In genomic region chr8:84023631-84024030, GRCm38 (mm10) we compare ENCODE assay signal across 10 mouse cellular contexts. TPM values are rescaled to one million over a fixed set of nuclear protein-coding genes. Genes with fewer than 3 reads are reported as not detected.
DNase-seq lines count a peak whose midpoint lies in the region; ATAC-seq and TF ChIP-seq lines count a peak whose summit lies in the region.
"Had no signal": no experiment of that assay in that cellular context is flagged by ENCODE, and none has a peak within 500 bp of the region (broad histone marks: within the 10 kb centered on the region; RNA-seq: fewer than 3 reads in every experiment).

No protein-coding gene starts in this region.

- H3K4me3 ChIP-seq in heart, embryonic 16.5 days (ENCODE audit: low read length), result no peak overlapping the region
- no peak overlapping the region for H3K4me3 ChIP-seq in intestine, embryonic 16.5 days (ENCODE audit: low read length)
- H3K4me3 ChIP-seq in thymus, adult 2 months (ENCODE audit: control insufficient read depth, insufficient read depth, low read length), result no peak overlapping the region
- H3K4me3 ChIP-seq: forebrain, embryonic 13.5 days had no signal

- 28% methylated on average over 1 of the region's 1 CpGs for WGBS in heart, embryonic 16.5 days
- WGBS in intestine, embryonic 16.5 days, result 38% methylated on average over 1 of the region's 1 CpGs
- 87% methylated on average over 1 of the region's 1 CpGs for WGBS in thymus, adult 2 months

- TF ChIP-seq POLR2A in thymus, adult 2 months (IDR thresholded peaks at IDR 0.05; ENCODE audit: control insufficient read depth, extremely low read depth, insufficient read depth, low read length, poor library complexity), result no peak

- TF ChIP-seq CTCF in thymus, adult 2 months (IDR thresholded peaks at IDR 0.05; ENCODE audit: borderline replicate concordance, control insufficient read depth, extremely low read depth, insufficient read depth, low read length, poor library complexity), result no peak

- H3K9ac ChIP-seq in heart, embryonic 16.5 days (ENCODE audit: low read length), result 0 out of 2 replicates have a peak overlapping the region, but pooled peaks have one; percentile 18
- H3K9ac ChIP-seq in intestine, embryonic 16.5 days (ENCODE audit: low read depth, low read length), result no peak overlapping the region
- H3K9ac ChIP-seq: forebrain, embryonic 13.5 days had no signal

- peak overlapping the region; percentile 41; the same call in 1 of the 2 replicates for H3K4me2 ChIP-seq in heart, embryonic 16.5 days (ENCODE audit: low read depth, low read length)
- peak overlapping the region; percentile 29; the same call in 1 of the 2 replicates for H3K4me2 ChIP-seq in intestine, embryonic 16.5 days (ENCODE audit: low read depth, low read length)
- H3K4me2 ChIP-seq: forebrain, embryonic 13.5 days had no signal

- DNase-seq in heart, adult 11 months, result no peak
- peak; percentile 86 to 92 for DNase-seq in kidney, adult 8-10 months
- peak; percentile 79 to 88 for DNase-seq in kidney, postnatal 36 days
- no peak for DNase-seq in c-Kit-positive CD71-positive TER-119-positive erythroid progenitor cells, embryonic 14.5 days (ENCODE audit: low spot score)
- no peak for DNase-seq in thymus, adult 2 months

- no peak for ATAC-seq in heart, embryonic 16.5 days (replicated peaks; ENCODE audit: extremely low read depth, insufficient read depth, low FRiP score)
- ATAC-seq in intestine, embryonic 16.5 days, result peak; percentile 28; the same call in 1 of the 2 replicates
- ATAC-seq: CD4-positive, CD25-positive, alpha-beta regulatory T cell, adult 4 months; forebrain, embryonic 13.5 days had no signal

- no peaks in the 10 kb centered on the region for H3K9me3 ChIP-seq in heart, embryonic 16.5 days (replicated peaks; ENCODE audit: control insufficient read depth, low read length)
- no peaks in the 10 kb centered on the region for H3K9me3 ChIP-seq in intestine, embryonic 16.5 days (ENCODE audit: control insufficient read depth, low read length)
- H3K9me3 ChIP-seq: forebrain, embryonic 13.5 days had no signal

- H3K4me1 ChIP-seq in heart, embryonic 16.5 days (ENCODE audit: control insufficient read depth, insufficient read depth, low read length), result peaks cover 37% of the 10 kb centered on the region
- H3K4me1 ChIP-seq in intestine, embryonic 16.5 days (ENCODE audit: control insufficient read depth, insufficient read depth, low read length), result peaks cover 41% of the 10 kb centered on the region
- H3K4me1 ChIP-seq in thymus, adult 2 months (replicated peaks; ENCODE audit: control insufficient read depth, insufficient read depth, low read length), result peaks cover 12% of the 10 kb centered on the region; the same call in 1 of the 2 replicates

- H3K27ac ChIP-seq in heart, embryonic 16.5 days (ENCODE audit: low read length), result peak overlapping the region; percentile 82
- H3K27ac ChIP-seq in intestine, embryonic 16.5 days (ENCODE audit: low read length), result no peak overlapping the region
- no peak overlapping the region for H3K27ac ChIP-seq in thymus, adult 2 months (ENCODE audit: control insufficient read depth, insufficient read depth, low read length)
- H3K27ac ChIP-seq: forebrain, embryonic 13.5 days had no signal

- peaks cover 35% of the 10 kb centered on the region for H3K27me3 ChIP-seq in heart, embryonic 16.5 days (ENCODE audit: control insufficient read depth, insufficient read depth, low read length)
- no peaks in the 10 kb centered on the region for H3K27me3 ChIP-seq in intestine, embryonic 16.5 days (replicated peaks; ENCODE audit: control insufficient read depth, insufficient read depth, low read length)
- no peaks in the 10 kb centered on the region; the same call in 1 of the 2 replicates for H3K27me3 ChIP-seq in thymus, adult 2 months (ENCODE audit: control insufficient read depth, insufficient read depth, low read length)

- H3K36me3 ChIP-seq in heart, embryonic 16.5 days (ENCODE audit: control insufficient read depth, insufficient read depth), result no peaks in the 10 kb centered on the region
- H3K36me3 ChIP-seq in intestine, embryonic 16.5 days (ENCODE audit: control insufficient read depth, insufficient read depth, low read length), result no peaks in the 10 kb centered on the region
- H3K36me3 ChIP-seq in thymus, adult 2 months (ENCODE audit: control insufficient read depth, insufficient read depth, low read length), result no peaks in the 10 kb centered on the region

RNA-seq across cellular contexts. Expression of gene Palm3, which starts 2.4 kb away (rescaled TPM):
- 1.5 and 2.7 TPM in 2 replicates for polyA plus RNA-seq in heart, embryonic 16.5 days (2015; fragmentation: Nextera tagmentation; extraction: Ambion mirVana)
- polyA plus RNA-seq in intestine, embryonic 16.5 days (2015; fragmentation: Nextera tagmentation; extraction: Ambion mirVana), result 5.8 and 6.4 TPM in 2 replicates
- polyA plus RNA-seq in thymus, adult 2 months (2012; rRNA removed), result 0.32 and 0.43 TPM in 2 replicates
- polyA plus RNA-seq: liver, adult 2 months had no signal

RNA-seq across cellular contexts. Expression of gene 2210011C24Rik, which starts 11.7 kb away (rescaled TPM):
- 0.21 and 0.49 TPM in 2 replicates for polyA plus RNA-seq in heart, embryonic 16.5 days (2015; fragmentation: Nextera tagmentation; extraction: Ambion mirVana)
- polyA plus RNA-seq in intestine, embryonic 16.5 days (2015; fragmentation: Nextera tagmentation; extraction: Ambion mirVana), result 2.1 and 3.1 TPM in 2 replicates
- 0.32 and 0.43 TPM in 2 replicates for polyA plus RNA-seq in thymus, adult 2 months (2012; rRNA removed)
- polyA plus RNA-seq: CD4-positive, CD25-positive, alpha-beta regulatory T cell, adult 4 months; forebrain, embryonic 13.5 days had no signal

RNA-seq across cellular contexts. Expression of gene Il27ra, which starts 18.8 kb away (rescaled TPM):
- 6.0 and 6.5 TPM in 2 replicates for polyA plus RNA-seq in heart, embryonic 16.5 days (2015; fragmentation: Nextera tagmentation; extraction: Ambion mirVana)
- 1.2 and 1.4 TPM in 2 replicates for polyA plus RNA-seq in intestine, embryonic 16.5 days (2015; fragmentation: Nextera tagmentation; extraction: Ambion mirVana)
- 82.6 and 84.0 TPM in 2 replicates for polyA plus RNA-seq in thymus, adult 2 months (2012; rRNA removed)

RNA-seq across cellular contexts. Expression of gene Rln3, which starts 21.2 kb away (rescaled TPM):
- 0.24 TPM in 1 of 2 replicates, not detected in the other for polyA plus RNA-seq in heart, embryonic 16.5 days (2015; fragmentation: Nextera tagmentation; extraction: Ambion mirVana)
- polyA plus RNA-seq in intestine, embryonic 16.5 days (2015; fragmentation: Nextera tagmentation; extraction: Ambion mirVana), result 0.23 and 0.37 TPM in 2 replicates
- polyA plus RNA-seq in thymus, adult 2 months (2012; rRNA removed), result 7.1 and 9.1 TPM in 2 replicates
- polyA plus RNA-seq: forebrain, embryonic 13.5 days; liver, adult 2 months had no signal

RNA-seq across cellular contexts. Expression of gene 1700067K01Rik, which starts 22.3 kb away (rescaled TPM):
- polyA plus RNA-seq in heart, embryonic 16.5 days (2015; fragmentation: Nextera tagmentation; extraction: Ambion mirVana), result 0.89 and 1.1 TPM in 2 replicates
- 0.66 and 0.84 TPM in 2 replicates for polyA plus RNA-seq in intestine, embryonic 16.5 days (2015; fragmentation: Nextera tagmentation; extraction: Ambion mirVana)
- polyA plus RNA-seq in thymus, adult 2 months (2012; rRNA removed), result 1.1 and 1.2 TPM in 2 replicates
- polyA plus RNA-seq: CD4-positive, CD25-positive, alpha-beta regulatory T cell, adult 4 months had no signal

Comparison
In these comparisons a context has a peak if more than half of its experiments do, and no peak if none do; other contexts are left out.
1. DNase-seq: peak in kidney, adult 8-10 months (2 of 2) and kidney, postnatal 36 days (2 of 2); none in heart, adult 11 months (single experiment), c-Kit-positive CD71-positive TER-119-positive erythroid progenitor cells, embryonic 14.5 days (single experiment) and thymus, adult 2 months (single experiment).
2. RNA of gene Il27ra, which starts 18.8 kb away (polyA plus RNA-seq): 82.6 to 84.0 TPM in thymus, adult 2 months; 6.0 to 6.5 TPM in heart, embryonic 16.5 days and 1.2 to 1.4 TPM in intestine, embryonic 16.5 days; every median in the first group is over 10 times any median in the second.